Mouse (Mus musculus): Measurements from ENCODE around the gene Tnfrsf1a. TPM values are rescaled to one million over a fixed set of nuclear protein-coding genes. Genes with fewer than 3 reads are reported as not detected.

The Tnfrsf1a gene
- polyA plus RNA-seq, 1 experiment from 2014 or later, result 54.2 TPM

GRCm38 (mm10) chr6:125320323-125320722 lies 28.8 kb upstream of the Tnfrsf1a start, which contains the start of gene Scnn1a:
Gene Scnn1a, plus strand, starts transcription at chr6:125320659.
- H3K4me2 ChIP-seq (ENCODE audit: low read depth, low read length), result peak within 1 kb of the TSS; percentile 36; the same call in 1 of the 2 replicates
- no peak within 1 kb of the TSS for H3K27ac ChIP-seq (ENCODE audit: low read length)
- no peaks in the 10 kb centered on the region for H3K36me3 ChIP-seq (ENCODE audit: control insufficient read depth, insufficient read depth)
- H3K9ac ChIP-seq (ENCODE audit: low read length), result no peak within 1 kb of the TSS
- peaks cover 15% of the 10 kb centered on the region for H3K4me1 ChIP-seq (ENCODE audit: control insufficient read depth, insufficient read depth, low read length)
- H3K27me3 ChIP-seq (ENCODE audit: control insufficient read depth, insufficient read depth, low read length), result peaks cover 28% of the 10 kb centered on the region
- WGBS, result 83% methylated on average over 1 of the region's 1 CpGs
- H3K9me3 ChIP-seq (replicated peaks; ENCODE audit: control insufficient read depth, low read length), result no peaks in the 10 kb centered on the region
- no peak within 1 kb of the TSS for H3K4me3 ChIP-seq (ENCODE audit: low read length)
- no peak for ATAC-seq (replicated peaks; ENCODE audit: extremely low read depth, insufficient read depth, low FRiP score)

- Histone ChIP-seq H3K27me3 (ENCODE audit: control insufficient read depth, insufficient read depth, low read length) (peaks cover 28% of the 10 kb centered on the region), H3K9ac (ENCODE audit: low read length) (no peak overlapping the region), H3K4me3 (ENCODE audit: low read length) (peak overlapping the region; percentile 18), H3K4me2 (ENCODE audit: low read depth, low read length) (peak overlapping the region; percentile 36), H3K36me3 (ENCODE audit: control insufficient read depth, insufficient read depth) (no peaks in the 10 kb centered on the region), H3K27ac (ENCODE audit: low read length) (no peak overlapping the region), H3K4me1 (ENCODE audit: control insufficient read depth, insufficient read depth, low read length) (peaks cover 17% of the 10 kb centered on the region), H3K9me3 (replicated peaks; ENCODE audit: control insufficient read depth, low read length) (no peaks in the 10 kb centered on the region)
- ATAC-seq (replicated peaks; ENCODE audit: extremely low read depth, insufficient read depth, low FRiP score), result no peak; the same call in 1 of the 2 replicates
- WGBS, result 11% methylated on average over 26 of the region's 26 CpGs
Measured at GRCm38 (mm10) chr6:125321114-125321855, 27.9 kb upstream of the Tnfrsf1a start.

- no peak for ATAC-seq (replicated peaks; ENCODE audit: extremely low read depth, insufficient read depth, low FRiP score)
- H3K27ac ChIP-seq (ENCODE audit: low read length), result no peak overlapping the region
- no peak overlapping the region for H3K4me2 ChIP-seq (ENCODE audit: low read depth, low read length)
- H3K4me3 ChIP-seq (ENCODE audit: low read length), result no peak overlapping the region
- H3K9ac ChIP-seq (ENCODE audit: low read length), result no peak overlapping the region
- no peaks in the 10 kb centered on the region for H3K36me3 ChIP-seq (ENCODE audit: control insufficient read depth, insufficient read depth)
- peaks cover 11% of the 10 kb centered on the region for H3K4me1 ChIP-seq (ENCODE audit: control insufficient read depth, insufficient read depth, low read length)
- WGBS, result 54% methylated on average over 13 of the region's 13 CpGs
- no peaks in the 10 kb centered on the region for H3K9me3 ChIP-seq (replicated peaks; ENCODE audit: control insufficient read depth, low read length)
- H3K27me3 ChIP-seq (ENCODE audit: control insufficient read depth, insufficient read depth, low read length), result peaks cover 28% of the 10 kb centered on the region
Measured at GRCm38 (mm10) chr6:125322794-125323193, 26.4 kb upstream of the Tnfrsf1a start.

GRCm38 (mm10) chr6:125323547-125323946 lies 25.6 kb upstream of the Tnfrsf1a start:
- no peak overlapping the region for H3K4me2 ChIP-seq (ENCODE audit: low read depth, low read length)
- no peaks in the 10 kb centered on the region for H3K9me3 ChIP-seq (replicated peaks; ENCODE audit: control insufficient read depth, low read length)
- no peak for ATAC-seq (replicated peaks; ENCODE audit: extremely low read depth, insufficient read depth, low FRiP score)
- WGBS, result 65% methylated on average over 6 of the region's 6 CpGs
- no peak overlapping the region for H3K4me3 ChIP-seq (ENCODE audit: low read length)
- H3K4me1 ChIP-seq (ENCODE audit: control insufficient read depth, insufficient read depth, low read length), result peaks cover 11% of the 10 kb centered on the region
- no peak overlapping the region for H3K9ac ChIP-seq (ENCODE audit: low read length)
- no peak overlapping the region for H3K27ac ChIP-seq (ENCODE audit: low read length)
- H3K36me3 ChIP-seq (ENCODE audit: control insufficient read depth, insufficient read depth), result no peaks in the 10 kb centered on the region
- H3K27me3 ChIP-seq (ENCODE audit: control insufficient read depth, insufficient read depth, low read length), result peaks cover 28% of the 10 kb centered on the region

GRCm38 (mm10) chr6:125325337-125325736 lies 23.8 kb upstream of the Tnfrsf1a start:
- no peak overlapping the region for H3K27ac ChIP-seq (ENCODE audit: low read length)
- H3K4me3 ChIP-seq (ENCODE audit: low read length), result no peak overlapping the region
- H3K9ac ChIP-seq (ENCODE audit: low read length), result no peak overlapping the region
- ATAC-seq (replicated peaks; ENCODE audit: extremely low read depth, insufficient read depth, low FRiP score), result no peak
- WGBS, result 31% methylated on average over 6 of the region's 6 CpGs
- no peaks in the 10 kb centered on the region for H3K9me3 ChIP-seq (replicated peaks; ENCODE audit: control insufficient read depth, low read length)
- peaks cover 12% of the 10 kb centered on the region for H3K4me1 ChIP-seq (ENCODE audit: control insufficient read depth, insufficient read depth, low read length)
- H3K27me3 ChIP-seq (ENCODE audit: control insufficient read depth, insufficient read depth, low read length), result peaks cover 25% of the 10 kb centered on the region
- no peaks in the 10 kb centered on the region for H3K36me3 ChIP-seq (ENCODE audit: control insufficient read depth, insufficient read depth)
- H3K4me2 ChIP-seq (ENCODE audit: low read depth, low read length), result no peak overlapping the region

- peaks cover 12% of the 10 kb centered on the region; the same call in 1 of the 2 replicates for H3K4me1 ChIP-seq (ENCODE audit: control insufficient read depth, insufficient read depth, low read length)
- no peaks in the 10 kb centered on the region; the same call in 1 of the 2 replicates for H3K27me3 ChIP-seq (ENCODE audit: control insufficient read depth, insufficient read depth, low read length)
- no peak overlapping the region for H3K27ac ChIP-seq (ENCODE audit: low read length)
- 78% methylated on average over 5 of the region's 5 CpGs for WGBS
- no peaks in the 10 kb centered on the region for H3K9me3 ChIP-seq (replicated peaks; ENCODE audit: control insufficient read depth, low read length)
- no peak overlapping the region for H3K4me2 ChIP-seq (ENCODE audit: low read depth, low read length)
- no peak for ATAC-seq (replicated peaks; ENCODE audit: extremely low read depth, insufficient read depth, low FRiP score)
- no peak overlapping the region for H3K4me3 ChIP-seq (ENCODE audit: low read length)
- H3K9ac ChIP-seq (ENCODE audit: low read length), result no peak overlapping the region
- no peaks in the 10 kb centered on the region for H3K36me3 ChIP-seq (ENCODE audit: control insufficient read depth, insufficient read depth)
Measured at GRCm38 (mm10) chr6:125328243-125328642, 20.9 kb upstream of the Tnfrsf1a start.

- H3K9me3 ChIP-seq (replicated peaks; ENCODE audit: control insufficient read depth, low read length), result no peaks in the 10 kb centered on the region
- peak overlapping the region; percentile 52; the same call in 1 of the 2 replicates for H3K27ac ChIP-seq (ENCODE audit: low read length)
- ATAC-seq (replicated peaks; ENCODE audit: extremely low read depth, insufficient read depth, low FRiP score), result peak; percentile 95
- H3K4me3 ChIP-seq (ENCODE audit: low read length), result peak overlapping the region; percentile 66
- 1% methylated on average over 39 of the region's 39 CpGs for WGBS
- peak overlapping the region; percentile 83 for H3K4me2 ChIP-seq (ENCODE audit: low read depth, low read length)
- H3K36me3 ChIP-seq (ENCODE audit: control insufficient read depth, insufficient read depth), result no peaks in the 10 kb centered on the region
- peaks cover 8% of the 10 kb centered on the region; the same call in 1 of the 2 replicates for H3K4me1 ChIP-seq (ENCODE audit: control insufficient read depth, insufficient read depth, low read length)
- no peaks in the 10 kb centered on the region for H3K27me3 ChIP-seq (ENCODE audit: control insufficient read depth, insufficient read depth, low read length)
- H3K9ac ChIP-seq (ENCODE audit: low read length), result peak overlapping the region; percentile 80
Measured at GRCm38 (mm10) chr6:125330626-125331326, 18.4 kb upstream of the Tnfrsf1a start.

- Histone ChIP-seq H3K4me1 (ENCODE audit: control insufficient read depth, insufficient read depth, low read length) (peaks cover 8% of the 10 kb centered on the region; the same call in 1 of the 2 replicates), H3K4me3 (ENCODE audit: low read length) (no peak overlapping the region), H3K9ac (ENCODE audit: low read length) (no peak overlapping the region), H3K9me3 (replicated peaks; ENCODE audit: control insufficient read depth, low read length) (no peaks in the 10 kb centered on the region), H3K36me3 (ENCODE audit: control insufficient read depth, insufficient read depth) (no peaks in the 10 kb centered on the region), H3K27me3 (ENCODE audit: control insufficient read depth, insufficient read depth, low read length) (no peaks in the 10 kb centered on the region), H3K4me2 (ENCODE audit: low read depth, low read length) (no peak overlapping the region), H3K27ac (ENCODE audit: low read length) (no peak overlapping the region)
- WGBS, result 67% methylated on average over 14 of the region's 14 CpGs
- ATAC-seq (replicated peaks; ENCODE audit: extremely low read depth, insufficient read depth, low FRiP score), result no peak
Measured at GRCm38 (mm10) chr6:125333112-125333899, 15.9 kb upstream of the Tnfrsf1a start.
